Mouse (Mus musculus) left cerebral cortex, postnatal 36 days (tissue): ENCODE measurements around the gene 9530077C05Rik. TPM values are rescaled to one million over a fixed set of nuclear protein-coding genes. Genes with fewer than 3 reads are reported as not detected.
"Not testable (repeated sequence)": the region's sequence is repeated elsewhere in the genome, so short reads cannot be mapped to it uniquely, and the experiment has no call there.

Experiments used
- DNase-seq, 2 experiments: peaks; one replicate each; pipeline ENCODE4 v3.0.0; 2021 to 2022; ENCODE audit warnings: low spot score in 2 of 2, mixed read lengths in 1 of 2
- intact Hi-C: fragments of 180-260 bp; cut with DNase I; formaldehyde crosslinking; loops from one replicate; pipeline ENCODE4 v1.15.1; 2025
- total RNA-seq, 2 experiments: library from RNA; stranded (reverse); gene quantifications; 2 replicates each; pipeline ENCODE4 v1.2.3; 2021

Gene 9530077C05Rik
- total RNA-seq, 2 experiments from 2014 or later = 6.9 to 7.9 TPM

- intact Hi-C loops = no loop called here
- no peak for DNase-seq
Observed at GRCm38 (mm10) chr9:22449209-22449608, 37.9 kb downstream of the 9530077C05Rik start.

- peak in 1 of 2 experiments; percentile 10 for DNase-seq
- intact Hi-C loops = no loop called here
Observed at GRCm38 (mm10) chr9:22452697-22453096, 41.4 kb downstream of the 9530077C05Rik start.

- intact Hi-C loops = no loop called here
- no peak for DNase-seq
Observed at GRCm38 (mm10) chr9:22453501-22453924, 42.2 kb downstream of the 9530077C05Rik start.

- intact Hi-C loops, DNase-seq: not testable (repeated sequence)
Observed at GRCm38 (mm10) chr9:22453990-22454389, 42.7 kb downstream of the 9530077C05Rik start, which contains the start of gene Gm17545. Gm17545 (plus strand) TSS chr9:22454290.

GRCm38 (mm10) chr9:22455041-22455440 is 43.7 kb downstream of the 9530077C05Rik start:
- DNase-seq = no peak
- intact Hi-C loops = no loop called here

GRCm38 (mm10) chr9:22457142-22457835 is 46.0 kb downstream of the 9530077C05Rik start:
- intact Hi-C loops = no loop called here
- no peak for DNase-seq

GRCm38 (mm10) chr9:22461946-22462345 is 50.6 kb downstream of the 9530077C05Rik start:
- intact Hi-C loops = no loop called here
- no peak for DNase-seq

GRCm38 (mm10) chr9:22466212-22466611 is 54.9 kb downstream of the 9530077C05Rik start:
- intact Hi-C loops = no loop called here
- DNase-seq = no peak

GRCm38 (mm10) chr9:22467371-22468169 is 56.3 kb downstream of the 9530077C05Rik start:
- DNase-seq = peak; percentile 52 to 61
- intact Hi-C loops = no loop called here

GRCm38 (mm10) chr9:22468170-22468898 is 57.0 kb downstream of the 9530077C05Rik start:
- intact Hi-C loops = no loop called here
- peak in 1 of 2 experiments; percentile 41 for DNase-seq

- intact Hi-C loops = no loop called here
- no peak for DNase-seq
Observed at GRCm38 (mm10) chr9:22468899-22469259, 57.6 kb downstream of the 9530077C05Rik start.

GRCm38 (mm10) chr9:22469643-22470042 is 58.3 kb downstream of the 9530077C05Rik start, which contains the start of gene Rp9:
Rp9 (minus strand) TSS chr9:22469743.
- no peak for DNase-seq
- intact Hi-C loops = no loop called here

- peak; percentile 95 for DNase-seq
- intact Hi-C loops = no loop called here
Observed at GRCm38 (mm10) chr9:22475424-22475868, 64.1 kb downstream of the 9530077C05Rik start, which contains the start of gene Bbs9. Bbs9 (plus strand) TSS chr9:22475715.

- DNase-seq = no peak
- intact Hi-C loops = no loop called here
Observed at GRCm38 (mm10) chr9:22476265-22476664, 65.0 kb downstream of the 9530077C05Rik start.

- intact Hi-C loops = no loop called here
- DNase-seq = no peak
Observed at GRCm38 (mm10) chr9:22478946-22479345, 67.6 kb downstream of the 9530077C05Rik start.

GRCm38 (mm10) chr9:22483866-22484561 is 72.7 kb downstream of the 9530077C05Rik start:
- intact Hi-C loops = no loop called here

GRCm38 (mm10) chr9:22484562-22485308 is 73.4 kb downstream of the 9530077C05Rik start:
- intact Hi-C loops = no loop called here
- DNase-seq = no peak

More at GRCm38 (mm10) chr9:22483866-22484561, 72.7 kb downstream of the 9530077C05Rik start:
- peak; percentile 25 to 36 for DNase-seq

- no peak for DNase-seq
- intact Hi-C loops = no loop called here
Observed at GRCm38 (mm10) chr9:22486211-22486610, 74.9 kb downstream of the 9530077C05Rik start.

GRCm38 (mm10) chr9:22488963-22489362 is 77.7 kb downstream of the 9530077C05Rik start:
- DNase-seq = no peak
- intact Hi-C loops = no loop called here
